Mouse (Mus musculus): ENCODE results near the gene Cts7.

Cts7 gene

GRCm38 (mm10) chr13:61358097-61358496, at the start of gene Cts7:
Gene Cts7, minus strand, starts transcription at chr13:61358197.
- DNase-seq, result no peak
